Comparison of ENCODE assay signal across 10 mouse cellular contexts in the genomic region with DNA sequence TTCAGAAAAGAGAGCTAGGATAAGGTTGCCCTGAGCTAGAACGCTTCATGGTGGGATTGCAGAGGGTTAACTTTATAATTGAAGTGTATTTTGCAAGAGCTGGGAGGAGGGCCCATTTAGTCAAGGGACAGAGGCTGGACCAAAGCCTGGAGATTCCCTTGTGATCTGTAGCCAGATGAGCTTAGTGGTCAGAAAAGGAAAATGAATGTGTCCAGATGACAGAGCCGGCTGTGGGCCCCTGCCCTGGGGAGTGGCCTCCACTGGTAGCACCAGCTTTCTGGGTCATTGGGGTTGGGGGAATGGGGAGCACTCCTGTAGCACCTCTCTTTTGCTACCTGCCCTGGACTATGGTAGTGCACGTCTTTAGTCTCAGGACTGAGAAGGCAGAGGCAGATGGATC. TPM values are rescaled to one million over a fixed set of nuclear protein-coding genes. Genes with fewer than 3 reads are reported as not detected.
DNase-seq lines count a peak whose midpoint lies in the region; ATAC-seq and TF ChIP-seq lines count a peak whose summit lies in the region.
"Had no signal": no experiment of that assay in that cellular context is flagged by ENCODE, and none has a peak within 500 bp of the region (broad histone marks: within the 10 kb centered on the region; RNA-seq: fewer than 3 reads in every experiment).

No protein-coding gene starts in this region.

- H3K27ac ChIP-seq in intestine, postnatal 0 days (ENCODE audit: low read depth, low read length) = peak overlapping the region; percentile 36
- H3K27ac ChIP-seq: heart, embryonic 13.5 days had no signal

- 0 out of 2 replicates have a peak, but pooled peaks have one; percentile 19 for ATAC-seq in intestine, postnatal 0 days
- ATAC-seq in erythroblast, adult 5-6 weeks (replicated peaks; ENCODE audit: low FRiP score, poor library complexity, severe bottlenecking) = no peak

- no peak overlapping the region for H3K9ac ChIP-seq in intestine, postnatal 0 days (ENCODE audit: low read depth, low read length)
- H3K9ac ChIP-seq: heart, embryonic 13.5 days had no signal

- 55% methylated on average over 3 of the region's 3 CpGs for WGBS in intestine, postnatal 0 days

- no peak overlapping the region for H3K4me3 ChIP-seq in intestine, postnatal 0 days (ENCODE audit: low read depth, low read length)
- H3K4me3 ChIP-seq: heart, embryonic 13.5 days had no signal

- H3K4me1 ChIP-seq in intestine, postnatal 0 days (replicated peaks; ENCODE audit: control insufficient read depth, insufficient read depth, low read length) = peaks cover 8% of the 10 kb centered on the region
- H3K4me1 ChIP-seq: heart, embryonic 13.5 days had no signal

- no peak for TF ChIP-seq CTCF in intestine, postnatal 0 days (IDR thresholded peaks at IDR 0.05; ENCODE audit: low read depth)

- no peak overlapping the region for H3K4me2 ChIP-seq in intestine, postnatal 0 days (replicated peaks; ENCODE audit: low read depth)
- H3K4me2 ChIP-seq: heart, embryonic 13.5 days; liver, embryonic 11.5 days had no signal

- H3K9me3 ChIP-seq in intestine, postnatal 0 days (ENCODE audit: control insufficient read depth) = no peaks in the 10 kb centered on the region
- H3K9me3 ChIP-seq: heart, embryonic 13.5 days had no signal

- peak; percentile 70 for DNase-seq in adrenal gland, postnatal 10 days
- DNase-seq in adrenal gland, postnatal 4 days (ENCODE audit: low spot score in 2 of 2) = no peak
- peak; percentile 79 for DNase-seq in urinary bladder, postnatal 14 days (ENCODE audit: low spot score)
- no peak for DNase-seq in urinary bladder, postnatal 10 days (ENCODE audit: low spot score)
- DNase-seq in c-Kit-positive CD71-positive TER-119-positive erythroid progenitor cells, embryonic 14.5 days (ENCODE audit: low spot score) = no peak
- DNase-seq in B cell, adult 2 months = no peak

- no peaks in the 10 kb centered on the region for H3K36me3 ChIP-seq in intestine, postnatal 0 days (ENCODE audit: control insufficient read depth, insufficient read depth)
- H3K36me3 ChIP-seq: heart, embryonic 13.5 days had no signal

- no peaks in the 10 kb centered on the region for H3K27me3 ChIP-seq in intestine, postnatal 0 days (replicated peaks; ENCODE audit: control insufficient read depth, insufficient read depth, low read length)
- H3K27me3 ChIP-seq: heart, embryonic 13.5 days had no signal

RNA-seq across cellular contexts. Expression of a gene that starts 12.3 kb away (rescaled TPM):
- not detected for total RNA-seq in adrenal gland, postnatal 10 days (2021)
- total RNA-seq in adrenal gland, postnatal 4 days (2021) = not detected
- 0.14 TPM in 1 of 2 replicates, not detected in the other for polyA plus RNA-seq in intestine, postnatal 0 days (2015; fragmentation: Nextera tagmentation; extraction: Ambion mirVana)
- not detected in 2 replicates for total RNA-seq in erythroblast, adult 5-6 weeks (2015; ENCODE audit: low replicate concordance)
- total RNA-seq in erythroblast, adult 5-6 weeks (2017; ENCODE audit: low replicate concordance) = not detected in 2 replicates
- polyA plus RNA-seq: heart, embryonic 13.5 days; liver, embryonic 11.5 days had no signal

RNA-seq across cellular contexts. Expression of a gene that starts 21.4 kb away (rescaled TPM):
- total RNA-seq in adrenal gland, postnatal 10 days (2021) = 10 to 100 TPM; 26.1 to 36.1 TPM
- total RNA-seq in adrenal gland, postnatal 4 days (2021) = 10 to 100 TPM; 30.7 to 32.1 TPM
- 62.9 and 66.6 TPM in 2 replicates for polyA plus RNA-seq in intestine, postnatal 0 days (2015; fragmentation: Nextera tagmentation; extraction: Ambion mirVana)
- total RNA-seq in erythroblast, adult 5-6 weeks (2015; ENCODE audit: low replicate concordance) = 4.4 and 30.9 TPM in 2 replicates
- total RNA-seq in erythroblast, adult 5-6 weeks (2017; ENCODE audit: low replicate concordance) = 9.1 and 9.9 TPM in 2 replicates

RNA-seq across cellular contexts. Expression of a gene that starts 22.3 kb away (rescaled TPM):
- total RNA-seq in adrenal gland, postnatal 10 days (2021) = 1 to 10 TPM; 2.1 to 2.2 TPM
- 1 to 10 TPM; 1.1 to 1.2 TPM for total RNA-seq in adrenal gland, postnatal 4 days (2021)
- polyA plus RNA-seq in intestine, postnatal 0 days (2015; fragmentation: Nextera tagmentation; extraction: Ambion mirVana) = 0.44 and 0.57 TPM in 2 replicates
- 4.8 and 9.8 TPM in 2 replicates for total RNA-seq in erythroblast, adult 5-6 weeks (2015; ENCODE audit: low replicate concordance)
- total RNA-seq in erythroblast, adult 5-6 weeks (2017; ENCODE audit: low replicate concordance) = 9.3 and 9.5 TPM in 2 replicates

RNA-seq across cellular contexts. Expression of a gene that starts 23.6 kb away (rescaled TPM):
- total RNA-seq in adrenal gland, postnatal 10 days (2021) = 10 to 100 TPM; 14.9 to 19.9 TPM
- total RNA-seq in adrenal gland, postnatal 4 days (2021) = 10 to 100 TPM in 1 of 2 experiments, 1 to 10 TPM in 1; 7.5 to 15.3 TPM
- 28.2 and 30.8 TPM in 2 replicates for polyA plus RNA-seq in intestine, postnatal 0 days (2015; fragmentation: Nextera tagmentation; extraction: Ambion mirVana)
- 10.4 and 11.9 TPM in 2 replicates for total RNA-seq in erythroblast, adult 5-6 weeks (2015; ENCODE audit: low replicate concordance)
- 5.9 and 9.0 TPM in 2 replicates for total RNA-seq in erythroblast, adult 5-6 weeks (2017; ENCODE audit: low replicate concordance)

RNA-seq across cellular contexts. Expression of a gene that starts 40.9 kb away (rescaled TPM):
- 100 to 1,000 TPM; 214 to 223 TPM for total RNA-seq in adrenal gland, postnatal 10 days (2021)
- 100 to 1,000 TPM; 255 to 260 TPM for total RNA-seq in adrenal gland, postnatal 4 days (2021)
- 141 and 150 TPM in 2 replicates for polyA plus RNA-seq in intestine, postnatal 0 days (2015; fragmentation: Nextera tagmentation; extraction: Ambion mirVana)
- total RNA-seq in erythroblast, adult 5-6 weeks (2015; ENCODE audit: low replicate concordance) = 44.2 and 57.9 TPM in 2 replicates
- total RNA-seq in erythroblast, adult 5-6 weeks (2017; ENCODE audit: low replicate concordance) = 79.4 and 87.0 TPM in 2 replicates

Comparison
In these comparisons a context has a peak if more than half of its experiments do, and no peak if none do; other contexts are left out.
1. DNase-seq: peak in adrenal gland, postnatal 10 days (single experiment) and urinary bladder, postnatal 14 days (single experiment); none in adrenal gland, postnatal 4 days (0 of 2), urinary bladder, postnatal 10 days (single experiment), c-Kit-positive CD71-positive TER-119-positive erythroid progenitor cells, embryonic 14.5 days (single experiment) and B cell, adult 2 months (0 of 2).